Mouse (Mus musculus) MEL (cell line): ENCODE measurements around the gene Cdc42se2. TPM values are rescaled to one million over a fixed set of nuclear protein-coding genes. Genes with fewer than 3 reads are reported as not detected.

Experiments
- DNase-seq: peaks from one replicate; pipeline ENCODE4 v3.0.0; 2011; ENCODE audit warnings: low read depth, low spot score
- H3K27ac ChIP-seq: 2 replicates; pipeline ENCODE4 v1.5.1; 2012; ENCODE audit warnings: low read depth, mild to moderate bottlenecking, control low read depth, low read length, moderate library complexity; ENCODE audit not compliant: control insufficient read depth
- H3K27me3 ChIP-seq, 2 experiments: fragments of 150-350 bp in 1 of 2; sonication (generic) in 1 of 2; 2 replicates each; pipeline ENCODE4 v1.6.1; 2012; ENCODE audit warnings: low read length in 2 of 2, mild to moderate bottlenecking in 2 of 2, improper control_type of control experiment in 1 of 2, moderate library complexity in 1 of 2; ENCODE audit not compliant: insufficient read depth in 2 of 2, control insufficient read depth in 1 of 2
- H3K36me3 ChIP-seq, 2 experiments: 2 replicates each; pipeline ENCODE4 v1.6.1; 2012 to 2014; ENCODE audit warnings: low read length in 2 of 2, improper control_type of control experiment in 1 of 2, inconsistent platforms in 1 of 2, mild to moderate bottlenecking in 1 of 2; ENCODE audit not compliant: insufficient read depth in 2 of 2, control insufficient read depth in 1 of 2
- H3K4me1 ChIP-seq, 2 experiments: fragments of 150-350 bp in 1 of 2; sonication (generic) in 1 of 2; 2 replicates each; pipeline ENCODE4 v1.6.1; 2012; ENCODE audit warnings: low read length in 2 of 2, improper control_type of control experiment in 1 of 2, mild to moderate bottlenecking in 1 of 2; ENCODE audit not compliant: insufficient read depth in 2 of 2, control insufficient read depth in 1 of 2
- H3K4me3 ChIP-seq, 2 experiments: fragments of 150-350 bp in 1 of 2; sonication (generic) in 1 of 2; 2 replicates each; pipeline ENCODE4 v1.5.1; 2012; ENCODE audit warnings: low read depth in 2 of 2, low read length in 2 of 2, mild to moderate bottlenecking in 2 of 2, moderate library complexity in 2 of 2, control low read depth in 1 of 2, improper control_type of control experiment in 1 of 2; ENCODE audit not compliant: control insufficient read depth in 1 of 2, insufficient read depth in 1 of 2
- H3K79me2 ChIP-seq: 2 replicates; pipeline ENCODE4 v1.6.1; 2012; ENCODE audit warnings: mild to moderate bottlenecking, low read length, moderate library complexity; ENCODE audit not compliant: control insufficient read depth, poor library complexity, insufficient read depth
- H3K9ac ChIP-seq: 2 replicates; pipeline ENCODE4 v1.6.1; 2012; ENCODE audit warnings: low read depth, mild to moderate bottlenecking, control low read depth, low read length, moderate library complexity; ENCODE audit not compliant: control insufficient read depth, poor library complexity, severe bottlenecking
- H3K9me3 ChIP-seq: fragments of 150-350 bp; sonication (generic); replicated peaks from 2 replicates; pipeline ENCODE4 v1.6.1; 2012; ENCODE audit warnings: mild to moderate bottlenecking, low read length, improper control_type of control experiment, moderate library complexity; ENCODE audit not compliant: insufficient read depth
- CHD2 ChIP-seq: IDR thresholded peaks from 2 replicates; pipeline ENCODE4 v1.6.1; 2011; ENCODE audit warnings: low read length, improper control_type of control experiment
- CTCF ChIP-seq, 3 experiments: IDR thresholded peaks in 2 of 3; conservative IDR thresholded peaks in 1 of 3; 2 replicates each; pipeline ENCODE4 v1.5.1; 2011 to 2012; ENCODE audit warnings: low read length in 3 of 3, low read depth in 2 of 3, mild to moderate bottlenecking in 2 of 3, improper control_type of control experiment in 1 of 3, inconsistent platforms in 1 of 3, mixed read lengths in 1 of 3, moderate library complexity in 1 of 3; ENCODE audit not compliant: control insufficient read depth in 1 of 3, insufficient read depth in 1 of 3, poor library complexity in 1 of 3, severe bottlenecking in 1 of 3
- ELF1 ChIP-seq: IDR thresholded peaks from 2 replicates; pipeline ENCODE4 v1.6.1; 2014; ENCODE audit warnings: low read depth, mild to moderate bottlenecking, inconsistent platforms, low read length, improper control_type of control experiment, moderate library complexity
- EP300 ChIP-seq, 2 experiments: IDR thresholded peaks; 2 replicates each; pipeline ENCODE4 v1.6.1; 2011; ENCODE audit warnings: improper control_type of control experiment in 2 of 2, low read length in 2 of 2, low read depth in 1 of 2, mild to moderate bottlenecking in 1 of 2
- ETS1 ChIP-seq: IDR thresholded peaks from 2 replicates; pipeline ENCODE4 v1.6.1; 2012; ENCODE audit warnings: low read depth, mild to moderate bottlenecking, inconsistent platforms, low read length, improper control_type of control experiment, moderate library complexity
- GABPA ChIP-seq: IDR thresholded peaks from 2 replicates; pipeline ENCODE4 v1.6.1; 2012; ENCODE audit warnings: low read depth, mild to moderate bottlenecking, inconsistent platforms, low read length, improper control_type of control experiment, moderate library complexity
- HCFC1 ChIP-seq: IDR thresholded peaks from 2 replicates; pipeline ENCODE4 v1.6.1; 2012; ENCODE audit warnings: low read depth, mild to moderate bottlenecking, inconsistent platforms, low read length, improper control_type of control experiment, moderate library complexity
- JUND ChIP-seq: IDR thresholded peaks from 2 replicates; pipeline ENCODE4 v1.6.1; 2011; ENCODE audit warnings: low read depth, mild to moderate bottlenecking, improper control_type of control experiment, low read length
- MEF2A ChIP-seq: IDR thresholded peaks from 2 replicates; pipeline ENCODE4 v1.6.1; 2014; ENCODE audit warnings: low read depth, mild to moderate bottlenecking, inconsistent platforms, low read length, improper control_type of control experiment; ENCODE audit not compliant: poor library complexity, insufficient replicate concordance, severe bottlenecking; ENCODE audit errors: extremely low read depth
- MYC ChIP-seq: IDR thresholded peaks from 2 replicates; pipeline ENCODE4 v1.6.1; 2011; ENCODE audit warnings: low read depth, mild to moderate bottlenecking, low read length, improper control_type of control experiment, moderate library complexity
- POLR2A ChIP-seq, 2 experiments: IDR thresholded peaks; 2 replicates each; pipeline ENCODE4 v1.6.1; 2011 to 2012; ENCODE audit warnings: low read length in 2 of 2, mild to moderate bottlenecking in 2 of 2, control low read depth in 1 of 2, improper control_type of control experiment in 1 of 2, low read depth in 1 of 2, moderate library complexity in 1 of 2; ENCODE audit not compliant: control insufficient read depth in 1 of 2, insufficient read depth in 1 of 2, poor library complexity in 1 of 2
- POLR2AphosphoS2 ChIP-seq: IDR thresholded peaks from 2 replicates; pipeline ENCODE4 v1.6.1; 2011; ENCODE audit warnings: low read length, improper control_type of control experiment
- POLR2AphosphoS5 ChIP-seq: IDR thresholded peaks from 2 replicates; pipeline ENCODE4 v1.6.1; 2012; ENCODE audit warnings: low read depth, borderline replicate concordance, mild to moderate bottlenecking, inconsistent platforms, low read length, moderate library complexity, mixed read lengths
- SIN3A ChIP-seq: IDR thresholded peaks from 2 replicates; pipeline ENCODE4 v1.6.1; 2012; ENCODE audit warnings: low read length, improper control_type of control experiment, inconsistent platforms
- TAL1 ChIP-seq: IDR thresholded peaks from 2 replicates; pipeline ENCODE4 v1.6.1; 2012; ENCODE audit warnings: mild to moderate bottlenecking, inconsistent platforms, low read length, moderate library complexity, mixed read lengths
- TCF12 ChIP-seq: IDR thresholded peaks from 2 replicates; pipeline ENCODE4 v1.6.1; 2014; ENCODE audit warnings: low read depth, mild to moderate bottlenecking, inconsistent platforms, low read length, improper control_type of control experiment, moderate library complexity
- ZC3H11A ChIP-seq: IDR thresholded peaks from 2 replicates; pipeline ENCODE4 v1.6.1; 2012; ENCODE audit warnings: low read depth, mild to moderate bottlenecking, inconsistent platforms, low read length, improper control_type of control experiment
- ZNF384 ChIP-seq: IDR thresholded peaks from 2 replicates; pipeline ENCODE4 v1.6.1; 2012; ENCODE audit warnings: low read depth, mild to moderate bottlenecking, inconsistent platforms, low read length, improper control_type of control experiment
- polyA plus RNA-seq, 2 experiments: library from polyadenylated mRNA; stranded (reverse) in 1 of 2; unstranded in 1 of 2; fragments of >175 nt in 1 of 2; fragments of >200 nt in 1 of 2; gene quantifications; 2 replicates each; pipeline versions ENCODE4 v1.2.1 to v1.2.4; 2012; ENCODE audit warnings: low replicate concordance in 2 of 2, low read depth in 1 of 2; ENCODE audit not compliant: insufficient read length in 2 of 2, insufficient read depth in 1 of 2, missing spikeins in 1 of 2
- total RNA-seq: library from RNA; depleted of rRNA; stranded (reverse); fragments of 300-350 nt; gene quantifications from 2 replicates; pipeline ENCODE4 v1.2.3, GENCODE M21; 2012

Gene Cdc42se2
- total and polyA plus RNA-seq, 3 experiments, result 30.1 to 47.4 (median 33.4) TPM

- TF ChIP-seq POLR2AphosphoS5, result no peak
- no peak for TF ChIP-seq MYC
- TF ChIP-seq EP300 (IDR thresholded peaks at IDR 0.05; ENCODE audit: low read depth in 1 of 2, low read length in 2 of 2), result no peak
- no peak for TF ChIP-seq SIN3A
These were observed 36.0 kb upstream of the Cdc42se2 start (continued) for GRCm38 (mm10) chr11:54823467-54823866.

GRCm38 (mm10) chr11:54819489-54819888 is 32.0 kb upstream of the Cdc42se2 start:
- no peak overlapping the region for H3K9ac ChIP-seq
- TF ChIP-seq CTCF (IDR thresholded peaks at IDR 0.05 in 2 of 3, conservative IDR thresholded peaks at IDR 0.05 in 1 of 3; ENCODE audit: control insufficient read depth in 1 of 3, insufficient read depth in 1 of 3, low read depth in 2 of 3, low read length in 3 of 3, poor library complexity in 1 of 3, severe bottlenecking in 1 of 3), result no peak
- no peak for TF ChIP-seq HCFC1
- TF ChIP-seq MEF2A, result no peak
- TF ChIP-seq TAL1, result no peak
- TF ChIP-seq TCF12, result no peak
- no peak for TF ChIP-seq GABPA
- no peak for TF ChIP-seq ZNF384
- no peak for TF ChIP-seq POLR2AphosphoS2
- no peak for TF ChIP-seq ZC3H11A
- no peak for TF ChIP-seq MYC
- TF ChIP-seq ETS1, result no peak
- no peak for TF ChIP-seq ELF1
- no peak for TF ChIP-seq POLR2A (IDR thresholded peaks at IDR 0.05; ENCODE audit: control insufficient read depth in 1 of 2, insufficient read depth in 1 of 2, low read depth in 1 of 2, low read length in 2 of 2, poor library complexity in 1 of 2)
- no peak for TF ChIP-seq CHD2

DNA sequence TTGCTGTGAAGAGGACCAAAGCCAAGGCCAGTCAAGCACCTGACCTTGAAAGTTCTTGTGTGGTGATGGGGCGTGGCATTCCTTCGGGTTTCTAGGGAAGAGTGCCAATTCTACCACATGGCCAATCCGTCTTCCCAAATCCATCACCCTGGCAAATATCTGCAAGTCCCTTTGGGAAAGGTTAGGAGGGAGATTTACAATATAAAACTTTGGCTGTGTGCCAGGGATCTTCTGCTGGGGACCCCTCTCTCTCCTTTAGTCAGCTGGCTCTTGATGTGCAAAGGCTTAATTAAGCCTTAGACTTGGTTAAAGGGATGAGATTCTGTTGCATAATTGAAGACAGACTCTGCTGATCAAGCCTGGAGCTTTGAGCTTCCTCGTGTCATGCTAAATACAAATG is 30.0 kb upstream of the Cdc42se2 start:
- no peak for DNase-seq
- Histone ChIP-seq H3K79me2 (no peaks in the 10 kb centered on the region), H3K9ac (no peak overlapping the region), H3K27me3 (no peaks in the 10 kb centered on the region), H3K36me3 (no peaks in the 10 kb centered on the region), H3K9me3 (no peaks in the 10 kb centered on the region), H3K4me3 (no peak overlapping the region), H3K4me1 (0 out of 4 replicates have a peak, but pooled peaks cover 0 to 3% of the 10 kb centered on the region in 2 experiments), H3K27ac (no peak overlapping the region)
- TF ChIP-seq SIN3A (no peak), JUND (no peak)

More at GRCm38 (mm10) chr11:54819489-54819888, 32.0 kb upstream of the Cdc42se2 start:
- Histone ChIP-seq H3K4me3 (no peak overlapping the region), H3K27me3 (no peaks in the 10 kb centered on the region), H3K79me2 (no peaks in the 10 kb centered on the region), H3K4me1 (0 out of 4 replicates have a peak, but pooled peaks cover 0 to 3% of the 10 kb centered on the region in 2 experiments), H3K36me3 (no peaks in the 10 kb centered on the region), H3K27ac (no peak overlapping the region), H3K9me3 (no peaks in the 10 kb centered on the region)
- DNase-seq, result no peak
